Mouse (Mus musculus): Measurements from ENCODE around the gene Wdr86.

Gene Wdr86

GRCm38 (mm10) chr5:24681436-24681835 is 49.1 kb downstream of the Wdr86 start:
- DNase-seq: no peak

- DNase-seq: peak; percentile 88 to 95
Measured at GRCm38 (mm10) chr5:24674238-24674637, 56.3 kb downstream of the Wdr86 start.

Measured in cerebellum, postnatal 36 days (tissue).